ENCODE assay signal across 9 mouse cellular contexts in the genomic region with DNA sequence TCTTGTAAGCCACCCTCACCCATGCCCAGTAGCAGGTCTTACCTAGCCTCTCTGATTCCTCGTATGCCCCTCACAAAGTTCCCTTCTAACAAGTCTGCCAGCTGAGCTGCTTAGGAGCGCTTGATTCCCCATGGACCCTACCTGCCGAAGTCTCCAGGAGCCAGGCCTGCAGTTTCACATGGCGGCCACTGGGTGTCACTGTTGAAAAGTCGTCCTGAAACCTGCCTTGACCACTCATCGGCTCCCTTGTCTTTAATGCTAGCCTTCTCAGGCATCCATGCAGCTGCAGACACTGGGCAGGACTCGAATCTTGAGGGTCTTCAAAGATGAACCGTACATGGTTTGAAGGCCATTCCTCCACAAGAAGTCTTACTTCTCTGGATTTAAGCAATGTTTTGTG. TPM values are rescaled to one million over a fixed set of nuclear protein-coding genes. Genes with fewer than 3 reads are reported as not detected.
DNase-seq lines count a peak whose midpoint lies in the region; ATAC-seq lines count a peak whose summit lies in the region.
"Had no signal": no experiment of that assay in that cellular context is flagged by ENCODE, and none has a peak within 500 bp of the region (broad histone marks: within the 10 kb centered on the region; RNA-seq: fewer than 3 reads in every experiment).

No protein-coding gene starts in this region.

- no peak overlapping the region for H3K27ac ChIP-seq in hindbrain, embryonic 10.5 days
- H3K27ac ChIP-seq in hindbrain, embryonic 16.5 days (ENCODE audit: low read depth, low read length), result no peak overlapping the region
- H3K27ac ChIP-seq in midbrain, embryonic 14.5 days (replicated peaks; ENCODE audit: low read depth, low read length), result no peak overlapping the region
- H3K27ac ChIP-seq: limb, embryonic 12.5 days had no signal

- no peak overlapping the region for H3K4me3 ChIP-seq in hindbrain, embryonic 10.5 days
- H3K4me3 ChIP-seq in hindbrain, embryonic 16.5 days (ENCODE audit: low read length), result no peak overlapping the region
- H3K4me3 ChIP-seq in midbrain, embryonic 14.5 days (replicated peaks; ENCODE audit: low read depth, low read length), result no peak overlapping the region
- H3K4me3 ChIP-seq: limb, embryonic 12.5 days had no signal

- no peaks in the 10 kb centered on the region for H3K36me3 ChIP-seq in hindbrain, embryonic 10.5 days
- no peaks in the 10 kb centered on the region for H3K36me3 ChIP-seq in hindbrain, embryonic 16.5 days (ENCODE audit: control insufficient read depth, insufficient read depth, low read length)
- H3K36me3 ChIP-seq in midbrain, embryonic 14.5 days (ENCODE audit: control insufficient read depth, insufficient read depth, low read length), result no peaks in the 10 kb centered on the region
- H3K36me3 ChIP-seq: limb, embryonic 12.5 days had no signal

- no peak for ATAC-seq in hindbrain, embryonic 16.5 days
- no peak for ATAC-seq in midbrain, embryonic 14.5 days (ENCODE audit: low FRiP score, low TSS enrichment)

- H3K9me3 ChIP-seq in hindbrain, embryonic 10.5 days, result no peaks in the 10 kb centered on the region
- H3K9me3 ChIP-seq in hindbrain, embryonic 16.5 days (ENCODE audit: control insufficient read depth, low read length), result no peaks in the 10 kb centered on the region
- no peaks in the 10 kb centered on the region for H3K9me3 ChIP-seq in midbrain, embryonic 14.5 days (ENCODE audit: control insufficient read depth, low read length)
- H3K9me3 ChIP-seq: limb, embryonic 12.5 days had no signal

- peaks cover 45% of the 10 kb centered on the region for H3K27me3 ChIP-seq in hindbrain, embryonic 10.5 days (ENCODE audit: insufficient read depth, poor library complexity, severe bottlenecking)
- H3K27me3 ChIP-seq in hindbrain, embryonic 16.5 days (replicated peaks; ENCODE audit: control insufficient read depth, insufficient read depth, low read length), result peaks cover 8% of the 10 kb centered on the region; the same call in 1 of the 2 replicates
- no peaks in the 10 kb centered on the region; the same call in 1 of the 2 replicates for H3K27me3 ChIP-seq in midbrain, embryonic 14.5 days (ENCODE audit: control insufficient read depth, insufficient read depth, low read length)

- 12% methylated on average over 8 of the region's 8 CpGs for WGBS in hindbrain, embryonic 10.5 days
- whole genome bisulfite sequencing in hindbrain, embryonic 16.5 days, result 8% methylated on average over 8 of the region's 8 CpGs
- WGBS in midbrain, embryonic 14.5 days, result 10% methylated on average over 8 of the region's 8 CpGs

- no peak overlapping the region for H3K9ac ChIP-seq in hindbrain, embryonic 16.5 days (ENCODE audit: low read depth, low read length)
- no peak overlapping the region for H3K9ac ChIP-seq in midbrain, embryonic 14.5 days (replicated peaks; ENCODE audit: low read length)
- H3K9ac ChIP-seq: limb, embryonic 12.5 days had no signal

- intact Hi-C loops in heart, postnatal 36 days (cut with DNase I), result loop anchor here (1.0 kb wide), 3 partner anchors 42 to 336 kb away; no protein-coding TSS in a partner anchor
- intact Hi-C loops in left cerebral cortex, postnatal 25 days (cut with DNase I), result loop anchor here (1.0 to 5.0 kb wide), 3 partner anchors 59 to 244 kb away; a partner anchor contains a TSS

- no peak overlapping the region for H3K4me2 ChIP-seq in hindbrain, embryonic 16.5 days (ENCODE audit: low read length)
- no peak overlapping the region for H3K4me2 ChIP-seq in midbrain, embryonic 14.5 days (ENCODE audit: low read length)
- H3K4me2 ChIP-seq: limb, embryonic 12.5 days had no signal

- no peaks in the 10 kb centered on the region for H3K4me1 ChIP-seq in hindbrain, embryonic 10.5 days (replicated peaks)
- H3K4me1 ChIP-seq in hindbrain, embryonic 16.5 days (ENCODE audit: control insufficient read depth, insufficient read depth, low read depth, low read length), result peaks cover 3% of the 10 kb centered on the region; the same call in 1 of the 2 replicates
- no peaks in the 10 kb centered on the region for H3K4me1 ChIP-seq in midbrain, embryonic 14.5 days (ENCODE audit: control insufficient read depth, insufficient read depth, low read length)
- H3K4me1 ChIP-seq: limb, embryonic 12.5 days had no signal

- DNase-seq in hindbrain, embryonic 10.5 days (ENCODE audit: low spot score), result peak; percentile 68
- peak; percentile 62 for DNase-seq in adrenal gland, adult 2 months
- peak; percentile 79 for DNase-seq in embryo, embryonic 11 days
- peak; percentile 61 to 75 for DNase-seq in heart, postnatal 36 days
- peak; percentile 39 to 50 for DNase-seq in left cerebral cortex, postnatal 25 days (ENCODE audit: low spot score in 2 of 2)
- peak; percentile 87 for DNase-seq in midbrain, embryonic 14.5 days
- peak; percentile 30 to 76 for DNase-seq in spleen, postnatal 4 days (ENCODE audit: low spot score in 2 of 2)

RNA-seq across cellular contexts. Expression of a gene that starts 19.6 kb away (rescaled TPM):
- 19.0 and 23.9 TPM in 2 replicates for polyA plus RNA-seq in hindbrain, embryonic 10.5 days (2016; fragmentation: Nextera tagmentation; extraction: Ambion mirVana)
- 24.8 and 29.2 TPM in 2 replicates for polyA plus RNA-seq in hindbrain, embryonic 16.5 days (2015; fragmentation: Nextera tagmentation; extraction: Ambion mirVana)
- total RNA-seq in adrenal gland, adult 2 months (2021), result 10 to 100 TPM; 29.0 to 39.8 TPM
- polyA plus RNA-seq in adrenal gland, adult 2 months (2012; rRNA removed), result 8.6 and 9.5 TPM in 2 replicates
- 10 to 100 TPM; 27.0 to 29.6 TPM for total RNA-seq in heart, postnatal 36 days (2021)
- 10 to 100 TPM; 20.6 to 20.8 TPM for total RNA-seq in left cerebral cortex, postnatal 25 days (2021)
- 30.0 and 32.3 TPM in 2 replicates for polyA plus RNA-seq in midbrain, embryonic 14.5 days (2014; fragmentation: Nextera tagmentation; extraction: Ambion mirVana)

RNA-seq across cellular contexts. Expression of a gene that starts 34.8 kb away (rescaled TPM):
- polyA plus RNA-seq in hindbrain, embryonic 10.5 days (2016; fragmentation: Nextera tagmentation; extraction: Ambion mirVana), result 115 and 118 TPM in 2 replicates
- polyA plus RNA-seq in hindbrain, embryonic 16.5 days (2015; fragmentation: Nextera tagmentation; extraction: Ambion mirVana), result 105 and 109 TPM in 2 replicates
- total RNA-seq in adrenal gland, adult 2 months (2021), result 10 to 100 TPM; 30.1 to 30.4 TPM
- 47.9 and 51.0 TPM in 2 replicates for polyA plus RNA-seq in adrenal gland, adult 2 months (2012; rRNA removed)
- 10 to 100 TPM; 19.9 to 22.4 TPM for total RNA-seq in heart, postnatal 36 days (2021)
- 10 to 100 TPM; 25.3 to 25.4 TPM for total RNA-seq in left cerebral cortex, postnatal 25 days (2021)
- polyA plus RNA-seq in midbrain, embryonic 14.5 days (2014; fragmentation: Nextera tagmentation; extraction: Ambion mirVana), result 102 and 110 TPM in 2 replicates
